Mouse (Mus musculus) neural tube, embryonic 13.5 days (tissue): ENCODE data around the gene Tnfrsf13c. TPM values are rescaled to one million over a fixed set of nuclear protein-coding genes. Genes with fewer than 3 reads are reported as not detected.
A peak's percentile ranks its signal among the peaks of the same experiment; 100 is the strongest.

Source experiments
- ATAC-seq: fragments of 200-750 bp; cut with Nextera tagmentation; 2 replicates; pipeline ENCODE4 v1.8.0; 2017; ENCODE audit warnings: low read depth, mild to moderate bottlenecking, moderate TSS enrichment, moderate library complexity
- H3K27ac ChIP-seq: fragments of 300-500 bp; sonication (generic); replicated peaks from 2 replicates; pipeline ENCODE4 v1.5.1; 2015; ENCODE audit warnings: moderate library complexity, mild to moderate bottlenecking, inconsistent platforms
- H3K27me3 ChIP-seq: fragments of 300-500 bp; sonication (generic); 2 replicates; pipeline ENCODE4 v1.6.1; 2015; ENCODE audit warnings: mild to moderate bottlenecking, inconsistent platforms
- H3K36me3 ChIP-seq: fragments of 300-500 bp; sonication (generic); 2 replicates; pipeline ENCODE4 v1.6.1; 2015; ENCODE audit warnings: mild to moderate bottlenecking, inconsistent platforms
- H3K4me1 ChIP-seq: fragments of 300-500 bp; sonication (generic); replicated peaks from 2 replicates; pipeline ENCODE4 v1.6.1; 2015; ENCODE audit warnings: inconsistent platforms
- H3K4me2 ChIP-seq: fragments of 300-500 bp; sonication (generic); 2 replicates; pipeline ENCODE4 v1.6.1; 2015; ENCODE audit warnings: inconsistent platforms, mild to moderate bottlenecking, moderate library complexity
- H3K4me3 ChIP-seq: fragments of 300-500 bp; sonication (generic); 2 replicates; pipeline ENCODE4 v1.5.1; 2015; ENCODE audit warnings: mild to moderate bottlenecking, inconsistent platforms
- H3K9ac ChIP-seq: fragments of 300-500 bp; sonication (generic); 2 replicates; pipeline ENCODE4 v1.6.1; 2015; ENCODE audit warnings: moderate library complexity, mild to moderate bottlenecking, inconsistent platforms
- H3K9me3 ChIP-seq: fragments of 300-500 bp; sonication (generic); 2 replicates; pipeline ENCODE4 v1.6.1; 2016; ENCODE audit warnings: inconsistent platforms
- WGBS: fragments of 180-500 bp; shearing (Covaris S2); methylation state at CpG from one replicate; pipeline ENCODE4 v1.1.7; 2015; 5-methylcytosine and 5-hydroxymethylcytosine counted together
- polyA plus RNA-seq: library from polyadenylated mRNA; unstranded; fragments of >200 nt; fragmentation: Nextera tagmentation; extraction: Ambion mirVana; gene quantifications from 2 replicates; pipeline ENCODE4 v1.2.1, GENCODE M21; 2015

The Tnfrsf13c gene
- polyA plus RNA-seq, 1 experiment from 2014 or later = 0.13 TPM

DNA sequence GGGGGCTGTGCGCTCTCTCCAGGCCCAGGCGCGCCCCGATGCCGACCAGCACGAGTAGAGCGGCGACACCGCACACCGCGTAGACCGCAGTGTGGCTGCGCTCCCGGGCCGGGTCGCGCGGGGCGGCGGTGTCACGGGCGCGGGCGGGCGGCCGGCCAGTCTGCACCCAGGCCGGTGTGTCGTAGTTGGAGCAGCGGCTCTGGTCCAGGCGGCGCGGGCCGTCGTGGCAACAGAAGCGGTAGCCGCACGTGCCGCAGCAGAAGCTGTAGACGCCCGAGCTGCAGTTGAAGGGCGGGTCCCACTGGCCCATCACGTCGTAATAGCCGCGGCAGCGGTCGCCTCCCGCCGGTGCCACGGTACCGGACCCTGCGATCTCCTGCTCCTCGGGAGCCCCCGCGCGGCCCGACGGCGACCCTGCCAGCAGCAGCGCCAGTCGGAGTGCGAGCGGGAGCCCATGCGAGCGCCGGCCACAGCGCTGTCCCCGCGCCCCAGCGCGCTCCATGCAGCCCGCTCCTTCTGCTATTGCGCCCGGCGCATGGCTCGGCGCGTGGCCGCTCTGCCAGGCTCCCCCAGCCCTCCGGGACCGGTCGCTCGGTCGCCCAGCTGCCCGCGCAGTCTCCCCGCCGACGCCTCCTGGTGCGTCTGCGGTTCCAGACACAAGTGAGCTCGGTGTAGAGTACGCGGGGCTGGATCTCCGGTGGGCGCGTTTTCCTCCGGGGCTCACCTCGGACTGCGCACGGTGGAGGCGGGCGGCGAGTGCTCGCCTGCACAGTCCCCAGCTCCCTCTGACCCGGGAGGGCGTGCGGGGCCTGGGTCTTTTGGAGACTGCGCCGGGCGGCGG lies 12.0 kb downstream of the Tnfrsf13c start:
- H3K4me1 ChIP-seq = peaks cover 40% of the 10 kb centered on the region
- H3K4me2 ChIP-seq = peak overlapping the region; percentile 65
- H3K27ac ChIP-seq = no peak overlapping the region
- no peaks in the 10 kb centered on the region for H3K9me3 ChIP-seq
- peak overlapping the region; percentile 42 for H3K4me3 ChIP-seq
- H3K9ac ChIP-seq = peak overlapping the region; percentile 66
- peaks cover 96% of the 10 kb centered on the region for H3K27me3 ChIP-seq
- under 1% methylated on average over 104 of the region's 112 CpGs for WGBS
- ATAC-seq = peak; percentile 38
- no peaks in the 10 kb centered on the region for H3K36me3 ChIP-seq

DNA sequence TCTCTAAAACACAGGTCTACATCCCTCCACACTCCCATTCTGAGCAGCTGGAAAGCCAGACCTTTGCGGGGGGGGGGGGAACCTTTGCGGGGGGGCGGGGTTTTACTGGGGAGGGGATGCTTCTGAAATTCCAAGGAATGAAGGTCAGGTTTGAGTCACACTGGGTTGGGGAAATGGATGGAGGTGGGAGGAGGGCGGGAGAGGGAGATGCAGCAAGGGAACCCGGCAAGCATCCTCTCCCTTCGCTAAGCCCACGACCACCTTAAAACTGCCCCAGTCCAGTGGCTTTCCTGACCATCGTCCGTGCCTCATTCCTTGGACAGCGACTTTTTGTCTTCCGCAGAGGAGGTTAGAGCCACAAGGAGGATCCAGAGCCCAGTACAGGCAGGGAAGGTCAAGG lies 12.9 kb downstream of the Tnfrsf13c start:
- ATAC-seq = no peak
- no peak overlapping the region for H3K27ac ChIP-seq
- 0 out of 2 replicates have a peak, but pooled peaks cover 5% of the 10 kb centered on the region for H3K36me3 ChIP-seq
- H3K27me3 ChIP-seq = peaks cover 97% of the 10 kb centered on the region
- peak overlapping the region; percentile 65 for H3K4me2 ChIP-seq
- peaks cover 40% of the 10 kb centered on the region for H3K4me1 ChIP-seq
- no peaks in the 10 kb centered on the region for H3K9me3 ChIP-seq
- H3K4me3 ChIP-seq = peak overlapping the region; percentile 42
- 0 out of 2 replicates have a peak overlapping the region, but pooled peaks have one; percentile 66 for H3K9ac ChIP-seq
- 3% methylated on average over 11 of the region's 11 CpGs for WGBS

DNA sequence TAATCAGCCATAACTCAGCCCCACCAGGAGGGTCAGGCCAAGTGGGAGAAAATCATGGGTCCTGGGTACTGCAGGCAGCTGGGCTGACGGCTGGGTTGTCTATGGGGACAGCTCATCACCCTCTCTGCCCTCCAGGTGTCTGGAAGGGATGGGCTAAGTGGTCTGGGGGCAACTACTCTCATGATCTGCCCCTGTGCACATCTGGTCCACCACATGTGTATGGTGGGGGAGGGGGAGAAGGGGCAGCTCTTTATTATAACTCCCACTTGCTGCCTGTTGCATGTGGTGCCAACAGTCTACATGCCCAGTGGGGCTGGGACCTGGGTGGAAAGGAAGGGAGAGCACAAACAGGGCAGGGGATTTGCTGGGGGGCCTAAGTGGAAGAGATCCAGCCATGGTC lies 13.4 kb downstream of the Tnfrsf13c start:
- H3K36me3 ChIP-seq = peaks cover 10% of the 10 kb centered on the region; the same call in 1 of the 2 replicates

DNA sequence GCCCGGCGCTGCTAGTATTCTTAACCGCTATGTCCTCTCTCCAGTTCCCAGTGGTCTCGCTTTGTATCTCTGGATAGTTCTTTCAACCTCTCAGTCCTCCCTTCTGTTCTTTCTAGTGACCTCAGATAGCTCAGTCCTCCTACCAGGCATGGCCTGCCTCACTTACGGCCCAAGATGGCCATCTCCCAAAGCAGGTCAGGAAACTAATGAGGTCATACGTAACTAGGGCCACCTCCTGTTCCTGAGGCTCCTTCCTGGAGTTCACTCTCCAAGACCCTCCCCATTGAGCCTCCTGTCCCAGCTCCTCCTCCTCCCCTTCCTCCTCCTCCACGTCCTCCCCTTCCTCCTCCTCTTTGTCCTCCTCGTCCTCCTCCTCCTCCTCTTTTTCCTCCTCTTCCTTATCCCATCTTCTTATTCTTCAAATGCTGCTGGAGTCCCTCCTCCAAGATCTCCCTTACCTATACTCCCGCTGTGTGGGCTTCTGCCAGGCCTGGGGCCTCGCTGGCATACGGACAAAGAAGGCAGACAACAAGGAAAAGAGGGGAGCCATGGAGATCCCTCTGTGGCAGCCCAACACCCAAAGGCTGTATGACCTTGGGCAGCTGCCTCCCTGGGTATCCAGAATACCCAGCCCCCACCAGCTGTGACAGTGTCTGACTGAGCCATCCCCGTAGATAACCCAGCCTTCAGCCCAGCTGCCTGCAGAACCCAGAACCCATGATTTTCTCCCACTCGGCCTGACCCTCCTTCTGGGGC lies 14.7 kb downstream of the Tnfrsf13c start:
- no peak overlapping the region for H3K9ac ChIP-seq
- ATAC-seq = no peak
- no peak overlapping the region for H3K27ac ChIP-seq
- H3K4me3 ChIP-seq = no peak overlapping the region
- H3K9me3 ChIP-seq = no peaks in the 10 kb centered on the region
- H3K4me2 ChIP-seq = no peak overlapping the region
- H3K4me1 ChIP-seq = peaks cover 41% of the 10 kb centered on the region
- WGBS = 76% methylated on average over 13 of the region's 13 CpGs
- H3K27me3 ChIP-seq = peaks cover 97% of the 10 kb centered on the region
- H3K36me3 ChIP-seq = peaks cover 23% of the 10 kb centered on the region

More for the DNA sequence above, 13.4 kb downstream of the Tnfrsf13c start:
- Histone ChIP-seq H3K4me2 (no peak overlapping the region), H3K27ac (no peak overlapping the region), H3K4me1 (peaks cover 40% of the 10 kb centered on the region), H3K9me3 (no peaks in the 10 kb centered on the region), H3K9ac (no peak overlapping the region), H3K27me3 (peaks cover 97% of the 10 kb centered on the region), H3K4me3 (no peak overlapping the region)
- WGBS = 43% methylated on average over 1 of the region's 1 CpGs
- no peak for ATAC-seq

DNA sequence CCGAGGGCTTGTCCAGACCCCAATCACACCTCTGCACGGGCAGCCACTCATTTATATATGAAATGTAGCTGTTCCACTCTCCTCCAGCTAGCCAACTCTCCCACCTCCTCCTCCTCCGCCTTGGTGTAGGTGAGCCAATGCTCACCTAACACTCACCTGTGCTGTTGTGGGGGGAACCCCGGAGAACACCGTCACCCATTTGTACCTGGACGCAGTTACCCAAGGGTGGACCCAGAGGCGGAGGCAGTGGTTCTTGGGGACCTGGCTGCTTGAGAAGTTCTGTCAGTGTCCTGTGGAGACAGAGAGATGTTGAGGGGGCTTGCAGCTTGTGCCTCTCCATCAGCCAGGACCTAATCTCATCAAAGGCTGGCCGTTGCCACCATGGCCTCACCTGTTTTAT lies 15.9 kb downstream of the Tnfrsf13c start:
- peaks cover 91% of the 10 kb centered on the region for H3K27me3 ChIP-seq
- no peak for ATAC-seq
- H3K4me1 ChIP-seq = peaks cover 41% of the 10 kb centered on the region
- H3K4me3 ChIP-seq = no peak overlapping the region
- H3K27ac ChIP-seq = no peak overlapping the region
- peaks cover 35% of the 10 kb centered on the region for H3K36me3 ChIP-seq
- no peaks in the 10 kb centered on the region for H3K9me3 ChIP-seq
- no peak overlapping the region for H3K4me2 ChIP-seq
- WGBS = 88% methylated on average over 8 of the region's 8 CpGs
- no peak overlapping the region for H3K9ac ChIP-seq

DNA sequence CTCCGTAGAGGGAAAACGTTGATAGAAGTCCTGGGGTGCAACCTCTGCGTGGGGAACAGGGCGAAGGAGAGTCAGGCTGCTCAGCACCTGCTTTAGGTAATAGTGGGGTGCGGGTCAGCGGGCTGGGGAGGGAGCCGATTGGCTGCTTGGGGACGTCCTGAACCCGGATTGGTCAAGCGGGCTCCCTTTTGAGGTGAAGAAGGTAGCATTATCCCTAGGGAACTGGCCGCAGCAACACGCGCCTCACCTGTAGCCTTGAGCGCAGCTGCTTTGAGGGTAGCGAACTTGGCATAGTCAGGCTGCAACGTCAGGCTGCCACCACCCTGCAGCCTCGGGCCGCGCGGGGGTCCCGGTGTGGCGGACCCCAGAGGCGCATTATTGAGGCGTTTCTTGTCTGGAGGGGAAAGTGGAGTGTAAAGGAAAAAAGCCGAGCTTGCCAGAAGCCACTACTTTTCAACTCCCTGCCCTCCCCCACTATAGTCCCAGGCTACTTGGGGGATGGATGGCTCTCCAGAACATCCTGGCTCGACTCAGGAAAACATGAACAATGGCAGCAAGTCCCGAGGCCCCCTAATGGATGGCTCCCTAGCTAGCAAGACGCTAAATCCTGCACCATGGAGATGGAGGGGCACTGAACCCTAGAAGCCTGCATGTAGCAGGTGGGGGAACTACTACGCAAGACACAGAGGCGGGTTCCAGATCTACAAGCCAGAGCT lies 16.5 kb downstream of the Tnfrsf13c start:
- WGBS = 15% methylated on average over 30 of the region's 30 CpGs
- Histone ChIP-seq H3K4me2 (peak overlapping the region; percentile 22; the same call in 1 of the 2 replicates), H3K4me3 (no peak overlapping the region), H3K9me3 (no peaks in the 10 kb centered on the region), H3K27me3 (peaks cover 87% of the 10 kb centered on the region), H3K36me3 (peaks cover 41% of the 10 kb centered on the region), H3K9ac (peak overlapping the region; percentile 47), H3K27ac (no peak overlapping the region), H3K4me1 (peaks cover 39% of the 10 kb centered on the region)
- no peak for ATAC-seq

DNA sequence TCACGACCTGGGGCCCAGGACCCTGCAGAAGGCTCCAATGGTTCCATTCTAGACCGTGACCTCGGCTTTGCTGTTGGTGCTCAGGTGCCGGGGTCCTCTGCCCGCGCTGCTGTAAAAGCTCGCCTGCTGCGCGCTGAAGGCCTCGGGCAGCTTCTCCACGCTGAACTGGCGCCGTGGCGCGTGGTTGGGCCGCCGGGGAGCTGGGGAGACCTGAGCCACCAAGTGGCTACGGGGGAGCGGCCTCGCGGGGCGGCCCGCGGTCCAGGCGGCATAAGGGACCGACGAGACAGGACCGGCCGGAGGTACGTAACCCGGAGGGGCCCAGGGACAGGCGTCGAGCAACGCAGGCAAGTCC lies 17.1 kb downstream of the Tnfrsf13c start:
- peak overlapping the region; percentile 22; the same call in 1 of the 2 replicates for H3K4me2 ChIP-seq
- no peaks in the 10 kb centered on the region for H3K9me3 ChIP-seq
- H3K27ac ChIP-seq = no peak overlapping the region
- H3K27me3 ChIP-seq = peaks cover 81% of the 10 kb centered on the region
- H3K9ac ChIP-seq = peak overlapping the region; percentile 47
- H3K36me3 ChIP-seq = peaks cover 47% of the 10 kb centered on the region
- no peak for ATAC-seq
- no peak overlapping the region for H3K4me3 ChIP-seq
- WGBS = 7% methylated on average over 34 of the region's 34 CpGs
- H3K4me1 ChIP-seq = peaks cover 33% of the 10 kb centered on the region

DNA sequence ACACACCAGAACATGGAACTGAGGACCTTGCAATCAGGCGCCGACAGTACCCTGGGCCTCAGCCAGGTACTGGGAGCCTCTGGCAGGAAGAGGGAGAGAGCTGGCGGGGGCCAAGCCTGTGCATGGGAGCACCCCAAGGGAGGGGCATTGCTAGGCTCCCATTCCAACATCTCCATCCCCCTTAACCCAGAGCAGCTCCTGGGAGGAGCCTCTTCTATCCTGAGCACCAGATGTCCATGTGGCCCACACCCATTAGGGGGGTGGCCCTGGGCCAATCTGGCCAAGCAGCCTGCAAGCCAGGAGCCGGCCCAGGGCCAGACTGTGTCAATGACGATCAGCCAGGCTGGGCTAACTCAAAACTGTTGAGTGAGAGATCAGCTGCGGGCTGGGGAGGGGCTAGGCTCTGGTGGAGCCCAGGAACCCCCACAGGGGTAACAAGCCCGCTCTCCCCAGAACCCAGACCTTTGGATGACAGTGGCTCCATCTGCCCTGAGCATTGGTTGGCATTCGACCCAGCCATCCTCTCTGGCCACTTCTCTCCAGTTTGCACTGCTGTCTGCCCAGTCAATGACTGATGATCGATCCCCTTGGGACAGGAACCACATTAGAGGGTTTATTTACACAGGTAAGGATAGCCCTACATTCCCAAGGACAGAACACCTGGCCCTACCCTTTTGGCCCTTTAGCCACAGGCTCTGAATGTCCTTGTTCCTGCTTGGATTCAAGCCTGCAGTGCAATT lies 17.6 kb downstream of the Tnfrsf13c start:
- WGBS = 52% methylated on average over 9 of the region's 9 CpGs
- Histone ChIP-seq H3K4me3 (no peak overlapping the region), H3K9me3 (no peaks in the 10 kb centered on the region), H3K36me3 (peaks cover 53% of the 10 kb centered on the region), H3K4me1 (peaks cover 28% of the 10 kb centered on the region), H3K9ac (peak overlapping the region; percentile 47; the same call in 1 of the 2 replicates), H3K27ac (no peak overlapping the region), H3K4me2 (no peak overlapping the region), H3K27me3 (peaks cover 76% of the 10 kb centered on the region)
- peak; percentile 71 for ATAC-seq

DNA sequence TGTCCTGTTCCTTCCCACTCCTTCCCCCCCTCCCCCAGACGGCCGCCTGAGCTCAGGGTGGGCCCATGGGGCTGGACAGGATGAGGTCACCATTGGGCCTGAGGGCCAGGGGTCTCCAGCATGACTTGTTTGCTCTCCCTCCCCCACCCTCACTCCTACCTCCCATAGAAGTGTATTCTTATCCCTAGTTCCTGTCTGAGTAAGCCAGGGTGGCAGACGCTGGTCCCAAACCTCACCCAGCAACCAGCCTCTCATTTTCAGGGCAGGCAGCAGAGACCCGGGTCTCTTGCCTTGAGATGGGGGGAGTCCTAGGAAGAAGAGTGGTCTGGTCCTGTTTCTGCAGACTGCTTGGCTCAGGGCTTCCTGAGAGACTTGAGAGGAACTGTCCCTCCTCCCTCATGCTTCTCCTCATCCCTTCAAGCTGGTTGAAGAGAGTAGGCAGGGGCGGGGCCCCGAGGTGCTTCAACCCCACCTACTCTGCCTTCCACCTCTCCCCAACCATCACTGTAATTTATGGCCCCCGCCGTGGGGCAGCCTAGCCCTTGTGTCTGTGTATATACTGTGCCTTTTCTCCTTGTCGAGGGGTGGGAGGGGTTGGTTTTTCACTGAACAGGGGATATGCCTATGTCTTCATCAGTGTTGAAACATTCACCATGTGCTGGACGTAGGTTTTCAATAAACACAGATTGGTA lies 19.3 kb downstream of the Tnfrsf13c start:
- no peak overlapping the region for H3K4me2 ChIP-seq
- no peak overlapping the region for H3K4me3 ChIP-seq
- H3K27me3 ChIP-seq = peaks cover 59% of the 10 kb centered on the region
- H3K36me3 ChIP-seq = peaks cover 69% of the 10 kb centered on the region
- ATAC-seq = no peak
- H3K9ac ChIP-seq = no peak overlapping the region
- 61% methylated on average over 9 of the region's 10 CpGs for WGBS
- H3K4me1 ChIP-seq = peaks cover 25% of the 10 kb centered on the region
- H3K9me3 ChIP-seq = no peaks in the 10 kb centered on the region
- H3K27ac ChIP-seq = no peak overlapping the region

DNA sequence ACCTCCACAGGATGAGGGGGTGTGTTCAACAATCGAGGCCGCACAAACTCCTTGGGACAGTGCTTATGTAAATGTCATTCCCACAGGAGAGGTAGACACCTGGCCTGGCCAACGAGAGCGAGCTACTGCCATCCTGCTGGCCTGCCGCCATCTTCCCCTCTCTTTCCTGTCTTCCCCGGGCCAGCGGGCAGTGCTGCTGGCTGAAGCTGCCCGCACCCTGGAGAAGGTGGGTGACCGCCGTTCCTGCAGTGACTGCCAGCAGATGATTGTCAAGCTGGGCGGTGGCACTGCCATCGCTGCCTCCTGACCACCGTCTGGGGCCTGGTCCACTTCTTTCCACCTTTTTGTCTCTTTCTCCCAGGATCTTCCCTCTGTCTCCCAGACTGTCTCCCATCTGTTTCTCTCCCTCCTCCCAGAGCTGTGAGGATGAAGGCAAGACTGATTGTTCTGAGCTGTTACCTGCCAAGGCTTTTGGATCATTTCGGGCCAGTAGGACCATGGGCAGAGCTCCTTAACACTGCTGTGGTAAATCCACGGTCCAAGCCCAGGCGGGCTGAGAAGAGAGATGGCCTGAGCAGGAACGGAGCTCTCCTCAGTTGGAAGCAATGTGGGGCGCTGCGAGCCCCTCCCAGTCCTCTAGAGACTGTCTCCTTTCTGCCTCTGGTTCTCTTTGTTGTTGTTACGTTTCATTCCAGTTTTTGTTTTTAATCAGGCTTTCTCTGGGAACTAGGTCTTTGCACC lies 20.4 kb downstream of the Tnfrsf13c start:
- Histone ChIP-seq H3K9ac (no peak overlapping the region), H3K9me3 (no peaks in the 10 kb centered on the region), H3K36me3 (peaks cover 79% of the 10 kb centered on the region), H3K27ac (no peak overlapping the region), H3K4me1 (peaks cover 25% of the 10 kb centered on the region), H3K27me3 (peaks cover 49% of the 10 kb centered on the region), H3K4me2 (no peak overlapping the region), H3K4me3 (no peak overlapping the region)
- no peak for ATAC-seq
- 80% methylated on average over 20 of the region's 20 CpGs for WGBS
